Mouse (Mus musculus) bone marrow macrophage, adult 2 months (primary cell): ENCODE results near the gene Hmbs.

Experiments used
- CTCF ChIP-seq: IDR thresholded peaks from 2 replicates; pipeline ENCODE4 v1.5.1; 2012; ENCODE audit warnings: low read depth, mild to moderate bottlenecking, low read length, moderate library complexity
- POLR2A ChIP-seq: IDR thresholded peaks from 2 replicates; pipeline ENCODE4 v1.6.1; 2012; ENCODE audit warnings: mild to moderate bottlenecking, low read depth, low read length, borderline replicate concordance

GRCm38 (mm10) chr9:44332918-44333638, 10.9 kb downstream of the Hmbs start:
- no peak for TF ChIP-seq POLR2A
- no peak for TF ChIP-seq CTCF
